In genomic region chr2:91175490-91175889, GRCm38 (mm10) we compare ENCODE assay signal across 23 mouse cellular contexts. TPM values are rescaled to one million over a fixed set of nuclear protein-coding genes. Genes with fewer than 3 reads are reported as not detected.
DNase-seq lines count a peak whose midpoint lies in the region; ATAC-seq and TF ChIP-seq lines count a peak whose summit lies in the region.
"Had no signal": no experiment of that assay in that cellular context is flagged by ENCODE, and none has a peak within 500 bp of the region (broad histone marks: within the 10 kb centered on the region; RNA-seq: fewer than 3 reads in every experiment).

No protein-coding gene starts in this region.

- no peak overlapping the region for H3K9ac ChIP-seq in liver, adult 2 months (ENCODE audit: low read depth, low read length)
- H3K9ac ChIP-seq in liver, embryonic 12.5 days, result no peak overlapping the region
- H3K9ac ChIP-seq in lung, postnatal 0 days (replicated peaks; ENCODE audit: low read depth), result no peak overlapping the region
- no peak overlapping the region for H3K9ac ChIP-seq in midbrain, embryonic 11.5 days (ENCODE audit: low read length)

- no peak overlapping the region for H3K4me3 ChIP-seq in liver, adult 2 months (ENCODE audit: insufficient read depth, low read depth, low read length)
- H3K4me3 ChIP-seq in liver, embryonic 12.5 days, result no peak overlapping the region
- no peak overlapping the region for H3K4me3 ChIP-seq in lung, postnatal 0 days (ENCODE audit: low read depth, low read length)
- H3K4me3 ChIP-seq in midbrain, embryonic 11.5 days (ENCODE audit: low read depth, low read length), result no peak overlapping the region

- no peaks in the 10 kb centered on the region for H3K9me3 ChIP-seq in liver, embryonic 12.5 days (replicated peaks)
- H3K9me3 ChIP-seq in lung, postnatal 0 days (ENCODE audit: low read length), result no peaks in the 10 kb centered on the region
- H3K9me3 ChIP-seq in midbrain, embryonic 11.5 days (ENCODE audit: control insufficient read depth, low read length), result no peaks in the 10 kb centered on the region
- H3K9me3 ChIP-seq: G1E had no signal

- no peak overlapping the region for H3K4me2 ChIP-seq in liver, embryonic 12.5 days
- H3K4me2 ChIP-seq in lung, postnatal 0 days (replicated peaks; ENCODE audit: low read depth, low read length), result no peak overlapping the region
- no peak overlapping the region for H3K4me2 ChIP-seq in midbrain, embryonic 11.5 days

- H3K4me1 ChIP-seq in liver, adult 2 months (ENCODE audit: control insufficient read depth, insufficient read depth, low read length), result no peaks in the 10 kb centered on the region
- 0 out of 2 replicates have a peak, but pooled peaks cover 2% of the 10 kb centered on the region for H3K4me1 ChIP-seq in liver, embryonic 12.5 days
- no peaks in the 10 kb centered on the region for H3K4me1 ChIP-seq in lung, postnatal 0 days (ENCODE audit: insufficient read depth, low read depth, low read length)
- peaks cover 5% of the 10 kb centered on the region for H3K4me1 ChIP-seq in midbrain, embryonic 11.5 days (ENCODE audit: control insufficient read depth, insufficient read depth, low read length)

- peak; percentile 48 for DNase-seq in liver, adult 2 months (ENCODE audit: extremely low read depth, low read depth, low spot score)
- peak; percentile 51 for DNase-seq in lung, postnatal 0 days (ENCODE audit: low spot score)
- DNase-seq in lung, adult 18-20 months, result no peak
- DNase-seq in adipocyte (ENCODE audit: low spot score), result peak; percentile 70
- DNase-seq in fat pad, adult 2 months (ENCODE audit: extremely low read depth, low read depth, low spot score), result peak; percentile 56
- no peak for DNase-seq in kidney, postnatal 14 days
- no peak for DNase-seq in midbrain, embryonic 11.5 days (ENCODE audit: low spot score, missing footprints)
- DNase-seq: adrenal gland, adult 2 months; adrenal gland, adult 8-10 months; adrenal gland, postnatal 10 days; adrenal gland, postnatal 14 days; adrenal gland, postnatal 25 days; adrenal gland, postnatal 36 days; B cell, adult 2 months; cerebellum, adult 11 months; cerebellum, adult 18-20 months had no signal

- H3K36me3 ChIP-seq in liver, adult 2 months (ENCODE audit: control insufficient read depth, insufficient read depth, low read length), result peaks cover 24% of the 10 kb centered on the region
- H3K36me3 ChIP-seq in liver, embryonic 12.5 days, result peaks cover 74% of the 10 kb centered on the region
- H3K36me3 ChIP-seq in lung, postnatal 0 days (ENCODE audit: insufficient read depth, low read length), result peaks cover 24% of the 10 kb centered on the region
- peaks cover 3% of the 10 kb centered on the region; the same call in 1 of the 2 replicates for H3K36me3 ChIP-seq in midbrain, embryonic 11.5 days (ENCODE audit: control insufficient read depth, insufficient read depth, low read length)

- TF ChIP-seq POLR2A in liver, adult 2 months (IDR thresholded peaks at IDR 0.05; ENCODE audit: extremely low read depth, insufficient read depth, low read length), result no peak

- H3K79me2 ChIP-seq in liver, adult 2 months (ENCODE audit: control insufficient read depth, insufficient read depth, low read length), result no peaks in the 10 kb centered on the region

- WGBS in liver, adult 2 months, result 62% methylated on average over 4 of the region's 4 CpGs
- WGBS in liver, embryonic 12.5 days (ENCODE audit: insufficient replicate concordance), result 76% methylated on average over 4 of the region's 4 CpGs
- WGBS in lung, postnatal 0 days, result 70% methylated on average over 4 of the region's 4 CpGs
- WGBS in midbrain, embryonic 11.5 days, result 92% methylated on average over 4 of the region's 4 CpGs

- TF ChIP-seq CTCF in liver, adult 2 months (IDR thresholded peaks at IDR 0.05; ENCODE audit: low read depth, low read length), result no peak
- no peak for TF ChIP-seq CTCF in lung, postnatal 0 days (IDR thresholded peaks at IDR 0.05)

- H3K27me3 ChIP-seq in liver, adult 2 months (ENCODE audit: control insufficient read depth, insufficient read depth, low read length), result no peaks in the 10 kb centered on the region
- no peaks in the 10 kb centered on the region for H3K27me3 ChIP-seq in liver, embryonic 12.5 days (replicated peaks)
- H3K27me3 ChIP-seq in lung, postnatal 0 days (replicated peaks; ENCODE audit: insufficient read depth, low read length), result no peaks in the 10 kb centered on the region
- no peaks in the 10 kb centered on the region for H3K27me3 ChIP-seq in midbrain, embryonic 11.5 days (ENCODE audit: control insufficient read depth, insufficient read depth, low read length)
- H3K27me3 ChIP-seq: CH12.LX, Patski had no signal

- TF ChIP-seq EP300 in lung, postnatal 0 days (IDR thresholded peaks at IDR 0.05), result no peak

- no peak overlapping the region for H3K27ac ChIP-seq in liver, adult 2 months (replicated peaks; ENCODE audit: insufficient read depth, low read depth, low read length)
- no peak overlapping the region for H3K27ac ChIP-seq in liver, embryonic 12.5 days
- no peak overlapping the region for H3K27ac ChIP-seq in lung, postnatal 0 days (ENCODE audit: low read length)
- no peak overlapping the region for H3K27ac ChIP-seq in midbrain, embryonic 11.5 days (ENCODE audit: low read depth, low read length)

- no peak for ATAC-seq in liver, embryonic 12.5 days
- no peak; the same call in 1 of the 2 replicates for ATAC-seq in lung, postnatal 0 days
- no peak for ATAC-seq in midbrain, embryonic 11.5 days (ENCODE audit: low FRiP score)
- ATAC-seq: activated CD4-positive, CD25-positive, alpha-beta regulatory T cell, adult 4 months; CD4-positive, CD25-positive, alpha-beta regulatory T cell, adult 4 months; Patski had no signal

RNA-seq across cellular contexts. Expression of gene Madd, which starts 8.1 kb away (rescaled TPM):
- 14.1 and 16.5 TPM in 2 replicates for total RNA-seq in liver, adult 2 months (2014; rRNA removed)
- polyA plus RNA-seq in liver, adult 2 months (2012; rRNA removed), result 10.2 and 15.3 TPM in 2 replicates
- 12.1 and 13.4 TPM in 2 replicates for polyA plus RNA-seq in liver, embryonic 12.5 days (2016; fragmentation: Nextera tagmentation; extraction: Ambion mirVana)
- 7.6 and 10.5 TPM in 2 replicates for polyA plus RNA-seq in lung, postnatal 0 days (2015; fragmentation: Nextera tagmentation; extraction: Ambion mirVana)
- 16.9 and 17.3 TPM in 2 replicates for polyA plus RNA-seq in midbrain, embryonic 11.5 days (2014; fragmentation: Nextera tagmentation; extraction: Ambion mirVana)

RNA-seq across cellular contexts. Expression of gene Nr1h3, which starts 27.1 kb away (rescaled TPM):
- 146 and 148 TPM in 2 replicates for total RNA-seq in liver, adult 2 months (2014; rRNA removed)
- polyA plus RNA-seq in liver, adult 2 months (2012; rRNA removed), result 190 and 198 TPM in 2 replicates
- 12.9 and 13.5 TPM in 2 replicates for polyA plus RNA-seq in liver, embryonic 12.5 days (2016; fragmentation: Nextera tagmentation; extraction: Ambion mirVana)
- 31.0 and 34.4 TPM in 2 replicates for polyA plus RNA-seq in lung, postnatal 0 days (2015; fragmentation: Nextera tagmentation; extraction: Ambion mirVana)
- 1.7 and 1.9 TPM in 2 replicates for polyA plus RNA-seq in midbrain, embryonic 11.5 days (2014; fragmentation: Nextera tagmentation; extraction: Ambion mirVana)

RNA-seq across cellular contexts. Expression of gene Acp2, which starts 27.2 kb away (rescaled TPM):
- 23.9 and 25.5 TPM in 2 replicates for total RNA-seq in liver, adult 2 months (2014; rRNA removed)
- polyA plus RNA-seq in liver, adult 2 months (2012; rRNA removed), result 35.8 and 45.0 TPM in 2 replicates
- polyA plus RNA-seq in liver, embryonic 12.5 days (2016; fragmentation: Nextera tagmentation; extraction: Ambion mirVana), result 9.6 and 10.3 TPM in 2 replicates
- polyA plus RNA-seq in lung, postnatal 0 days (2015; fragmentation: Nextera tagmentation; extraction: Ambion mirVana), result 21.7 and 22.1 TPM in 2 replicates
- 34.6 and 38.8 TPM in 2 replicates for polyA plus RNA-seq in midbrain, embryonic 11.5 days (2014; fragmentation: Nextera tagmentation; extraction: Ambion mirVana)

RNA-seq across cellular contexts. Expression of gene Mybpc3, which starts 57.5 kb away (rescaled TPM):
- 0.07 TPM in 1 of 2 replicates, not detected in the other for total RNA-seq in liver, adult 2 months (2014; rRNA removed)
- 0.01 and 0.04 TPM in 2 replicates for polyA plus RNA-seq in liver, adult 2 months (2012; rRNA removed)
- polyA plus RNA-seq in liver, embryonic 12.5 days (2016; fragmentation: Nextera tagmentation; extraction: Ambion mirVana), result 0.23 and 0.39 TPM in 2 replicates
- 4.7 and 6.5 TPM in 2 replicates for polyA plus RNA-seq in lung, postnatal 0 days (2015; fragmentation: Nextera tagmentation; extraction: Ambion mirVana)
- not detected in 2 replicates for polyA plus RNA-seq in midbrain, embryonic 11.5 days (2014; fragmentation: Nextera tagmentation; extraction: Ambion mirVana)
- total RNA-seq: adrenal gland, postnatal 14 days; adrenal gland, postnatal 25 days; adrenal gland, postnatal 36 days; G1E had no signal
- polyA plus RNA-seq: activated CD4-positive, CD25-positive, alpha-beta regulatory T cell, adult 4 months; adrenal gland, adult 2 months; C2C12; CD4-positive, CD25-positive, alpha-beta regulatory T cell, adult 4 months; G1E; Patski had no signal

Comparison
In these comparisons a context has a peak if more than half of its experiments do, and no peak if none do; other contexts are left out.
1. DNase-seq: peak in liver, adult 2 months (single experiment), lung, postnatal 0 days (single experiment), adipocyte (single experiment) and fat pad, adult 2 months (single experiment); none in lung, adult 18-20 months (0 of 2), kidney, postnatal 14 days (single experiment) and midbrain, embryonic 11.5 days (single experiment).